Mouse (Mus musculus) bone marrow macrophage, adult 2 months (primary cell): ENCODE measurements at regions not wholly inside any gene's neighbourhood (a gene's known extent, or its start where the extent isn't known, plus 50 kb on each side); places are given as distances from the start of the nearest gene placed in this dataset.

Experiments
- CTCF ChIP-seq: IDR thresholded peaks from 2 replicates; pipeline ENCODE4 v1.5.1; 2012; ENCODE audit warnings: low read depth, mild to moderate bottlenecking, low read length, moderate library complexity
- POLR2A ChIP-seq: IDR thresholded peaks from 2 replicates; pipeline ENCODE4 v1.6.1; 2012; ENCODE audit warnings: mild to moderate bottlenecking, low read depth, low read length, borderline replicate concordance

DNA sequence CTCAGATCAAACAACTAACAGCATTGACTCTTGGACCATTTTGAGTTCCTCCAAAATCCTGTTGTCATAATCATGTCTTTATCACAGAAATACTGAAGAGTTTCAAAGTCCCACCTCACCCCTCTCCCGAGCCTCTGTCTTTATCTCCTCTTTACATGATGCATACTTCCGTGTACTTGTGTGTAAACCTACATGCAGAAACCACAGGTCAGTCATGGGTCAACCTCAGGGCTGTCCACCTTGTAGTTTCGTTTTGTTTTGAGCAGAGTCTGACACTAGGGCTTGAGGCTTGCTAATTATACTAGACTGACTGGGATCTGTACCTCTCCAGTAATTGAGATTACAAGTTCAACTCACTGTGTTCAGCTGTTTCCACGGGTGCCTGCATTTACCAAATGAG, 348.4 kb upstream of the Acvr2a start:
- no peak for TF ChIP-seq CTCF
- no peak for TF ChIP-seq POLR2A
